Mouse (Mus musculus) limb, embryonic 11.5 days (tissue): ENCODE measurements around the gene Inpp5e. TPM values are rescaled to one million over a fixed set of nuclear protein-coding genes. Genes with fewer than 3 reads are reported as not detected.

Experiments used
- ATAC-seq: fragments of 200-750 bp; cut with Nextera tagmentation; 2 replicates; pipeline ENCODE4 v1.8.0; 2017; ENCODE audit warnings: low read depth; ENCODE audit not compliant: insufficient number of reproducible peaks, low FRiP score, low TSS enrichment
- DNase-seq: peaks from one replicate; pipeline ENCODE4 v3.0.0-alpha.2; 2015; ENCODE audit warnings: low spot score
- H3K27ac ChIP-seq: fragments of 300-500 bp; sonication (generic); replicated peaks from 2 replicates; pipeline ENCODE4 v1.5.1; 2014; ENCODE audit warnings: low read depth, mild to moderate bottlenecking, low read length
- H3K27me3 ChIP-seq: fragments of 300-500 bp; sonication (generic); 2 replicates; pipeline ENCODE4 v1.6.1; 2014; ENCODE audit warnings: mild to moderate bottlenecking, low read length, mixed read lengths; ENCODE audit not compliant: control insufficient read depth, insufficient read depth
- H3K36me3 ChIP-seq: fragments of 300-500 bp; sonication (generic); 2 replicates; pipeline ENCODE4 v1.6.1; 2014; ENCODE audit warnings: mild to moderate bottlenecking, low read length, moderate library complexity, mixed read lengths; ENCODE audit not compliant: control insufficient read depth, insufficient read depth
- H3K4me1 ChIP-seq: fragments of 300-500 bp; sonication (generic); 2 replicates; pipeline ENCODE4 v1.6.1; 2014; ENCODE audit warnings: low read length, mixed read lengths; ENCODE audit not compliant: control insufficient read depth, insufficient read depth
- H3K4me2 ChIP-seq: fragments of 300-500 bp; sonication (generic); 2 replicates; pipeline ENCODE4 v1.6.1; 2014; ENCODE audit warnings: low read depth, mild to moderate bottlenecking, moderate library complexity; ENCODE audit not compliant: severe bottlenecking
- H3K4me3 ChIP-seq: fragments of 300-500 bp; sonication (generic); 2 replicates; pipeline ENCODE4 v1.5.1; 2014; ENCODE audit warnings: low read depth, low read length
- H3K9ac ChIP-seq: fragments of 300-500 bp; sonication (generic); 2 replicates; pipeline ENCODE4 v1.6.1; 2014; ENCODE audit warnings: mild to moderate bottlenecking, low read length
- H3K9me3 ChIP-seq: fragments of 300-500 bp; sonication (generic); 2 replicates; pipeline ENCODE4 v1.6.1; 2016; ENCODE audit warnings: low read length; ENCODE audit not compliant: control insufficient read depth
- WGBS: fragments of 180-500 bp; shearing (Covaris S2); extraction: QIAGEN DNeasy Blood & Tissue Kit; methylation state at CpG from one replicate; pipeline ENCODE4 v1.1.7; 2014; 5-methylcytosine and 5-hydroxymethylcytosine counted together
- polyA plus RNA-seq: library from polyadenylated mRNA; unstranded; fragments of >200 nt; fragmentation: Nextera tagmentation; extraction: Ambion mirVana; gene quantifications from 2 replicates; pipeline ENCODE4 v1.2.1, GENCODE M21; 2014

Gene Inpp5e
- polyA plus RNA-seq, 1 experiment from 2014 or later, result 24.4 TPM

DNA sequence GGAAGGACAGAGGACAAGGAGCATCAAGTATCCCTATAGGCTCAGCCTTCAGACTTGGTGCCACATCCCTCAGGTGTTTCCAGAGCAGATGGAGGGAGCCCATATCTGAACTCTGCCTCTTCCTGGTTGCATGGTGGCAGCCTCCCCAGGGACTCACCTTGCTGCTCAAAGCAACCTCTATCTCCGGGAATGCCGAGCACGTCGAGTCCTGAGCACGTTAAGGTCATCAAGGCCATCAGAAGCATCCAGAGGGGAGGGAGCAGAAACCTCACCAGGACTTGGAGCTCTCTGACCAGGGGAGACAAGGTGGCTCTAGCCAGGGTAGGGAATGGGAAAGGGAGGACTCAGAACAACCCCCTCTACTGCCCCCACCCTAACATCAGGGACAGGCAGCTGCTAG lies 45.5 kb downstream of the Inpp5e start:
- Histone ChIP-seq H3K27me3 (no peaks in the 10 kb centered on the region), H3K4me1 (no peaks in the 10 kb centered on the region), H3K4me3 (no peak overlapping the region), H3K9me3 (no peaks in the 10 kb centered on the region), H3K9ac (no peak overlapping the region), H3K27ac (no peak overlapping the region), H3K36me3 (peaks cover 22% of the 10 kb centered on the region), H3K4me2 (no peak overlapping the region)
- no peak for DNase-seq
- WGBS, result 86% methylated on average over 5 of the region's 5 CpGs
- no peak for ATAC-seq

DNA sequence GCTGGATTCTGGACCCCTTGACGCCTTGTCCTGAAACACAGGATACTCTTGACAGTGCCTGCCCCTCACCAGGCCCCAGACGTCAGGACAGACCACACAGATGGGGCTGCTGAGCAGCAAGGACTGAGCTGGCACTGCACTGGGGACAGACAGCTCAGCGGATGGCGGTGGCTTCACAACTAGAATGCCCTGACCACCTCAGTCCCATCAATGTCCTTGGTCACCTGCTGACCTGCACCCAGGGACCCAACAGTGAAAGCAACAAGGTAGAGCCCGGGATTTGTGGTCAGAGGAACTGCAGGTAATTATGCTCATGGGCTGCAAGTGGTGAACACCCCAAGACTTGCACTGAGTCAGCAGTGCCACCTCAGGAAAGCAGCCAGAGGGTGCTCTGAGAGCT lies 46.0 kb downstream of the Inpp5e start:
- no peaks in the 10 kb centered on the region for H3K9me3 ChIP-seq
- H3K4me3 ChIP-seq, result no peak overlapping the region
- H3K9ac ChIP-seq, result no peak overlapping the region
- H3K27me3 ChIP-seq, result no peaks in the 10 kb centered on the region
- H3K27ac ChIP-seq, result no peak overlapping the region
- DNase-seq (no peak), ATAC-seq (no peak)
- no peak overlapping the region for H3K4me2 ChIP-seq
- peaks cover 22% of the 10 kb centered on the region for H3K36me3 ChIP-seq
- H3K4me1 ChIP-seq, result no peaks in the 10 kb centered on the region
- WGBS, result 85% methylated on average over 5 of the region's 5 CpGs

DNA sequence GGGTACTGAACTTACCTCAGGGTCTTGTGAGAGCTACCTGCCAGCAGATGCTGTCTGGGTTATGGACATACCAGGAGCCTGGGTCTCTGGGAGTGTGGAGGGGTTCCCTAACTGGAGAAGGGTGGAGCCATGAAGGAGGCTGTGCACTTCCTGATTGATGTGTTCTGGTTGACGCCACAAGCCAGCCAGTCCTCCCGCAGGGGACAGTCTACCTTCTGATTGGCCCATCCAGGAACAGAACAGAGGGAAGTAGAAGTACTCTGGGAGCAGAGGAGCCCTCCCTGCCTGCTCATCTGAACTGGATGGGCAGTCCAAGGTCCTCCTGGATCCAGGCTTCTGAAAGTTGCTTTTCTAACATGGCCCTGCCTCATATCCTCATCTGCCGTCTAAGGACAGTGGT lies 48.2 kb downstream of the Inpp5e start, which contains the start of gene Card9:
Gene Card9, minus strand, starts transcription at position 147 of the 400 bp plus-strand sequence.
- H3K4me1 ChIP-seq, result no peaks in the 10 kb centered on the region
- no peak within 1 kb of the TSS for H3K4me3 ChIP-seq
- H3K36me3 ChIP-seq, result peaks cover 20% of the 10 kb centered on the region
- no peaks in the 10 kb centered on the region for H3K27me3 ChIP-seq
- ATAC-seq (no peak), DNase-seq (no peak)
- 55% methylated on average over 3 of the region's 3 CpGs for WGBS
- H3K9me3 ChIP-seq, result no peaks in the 10 kb centered on the region
- H3K27ac ChIP-seq, result 0 out of 2 replicates have a peak within 1 kb of the TSS, but pooled peaks have one; percentile 4
- no peak within 1 kb of the TSS for H3K9ac ChIP-seq
- H3K4me2 ChIP-seq, result no peak within 1 kb of the TSS

DNA sequence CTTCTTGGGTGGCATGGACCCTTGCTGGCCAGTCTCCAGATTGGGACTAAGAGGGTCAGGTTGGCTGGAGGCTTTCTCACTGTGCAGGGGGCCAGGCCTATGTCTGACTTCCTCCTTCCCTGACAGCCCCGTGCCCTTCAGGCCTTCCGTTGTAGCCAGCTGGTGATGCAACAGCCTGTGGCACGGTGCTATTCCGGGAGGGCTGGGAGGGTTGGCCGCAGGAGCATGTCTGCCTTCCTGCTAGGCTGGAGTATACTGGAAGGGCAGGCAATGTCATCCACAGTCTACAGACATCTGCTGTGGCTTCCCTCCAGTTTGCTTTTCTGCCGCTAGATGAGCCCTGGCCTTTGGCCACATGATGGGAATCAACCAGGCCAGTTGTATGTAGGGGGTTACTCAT lies 49.0 kb downstream of the Inpp5e start:
- WGBS, result 88% methylated on average over 6 of the region's 6 CpGs
- no peak for ATAC-seq
- Histone ChIP-seq H3K4me2 (no peak overlapping the region), H3K36me3 (peaks cover 13% of the 10 kb centered on the region), H3K27me3 (no peaks in the 10 kb centered on the region), H3K9ac (no peak overlapping the region), H3K9me3 (no peaks in the 10 kb centered on the region), H3K27ac (0 out of 2 replicates have a peak overlapping the region, but pooled peaks have one; percentile 4), H3K4me3 (no peak overlapping the region), H3K4me1 (no peaks in the 10 kb centered on the region)
- DNase-seq, result no peak

DNA sequence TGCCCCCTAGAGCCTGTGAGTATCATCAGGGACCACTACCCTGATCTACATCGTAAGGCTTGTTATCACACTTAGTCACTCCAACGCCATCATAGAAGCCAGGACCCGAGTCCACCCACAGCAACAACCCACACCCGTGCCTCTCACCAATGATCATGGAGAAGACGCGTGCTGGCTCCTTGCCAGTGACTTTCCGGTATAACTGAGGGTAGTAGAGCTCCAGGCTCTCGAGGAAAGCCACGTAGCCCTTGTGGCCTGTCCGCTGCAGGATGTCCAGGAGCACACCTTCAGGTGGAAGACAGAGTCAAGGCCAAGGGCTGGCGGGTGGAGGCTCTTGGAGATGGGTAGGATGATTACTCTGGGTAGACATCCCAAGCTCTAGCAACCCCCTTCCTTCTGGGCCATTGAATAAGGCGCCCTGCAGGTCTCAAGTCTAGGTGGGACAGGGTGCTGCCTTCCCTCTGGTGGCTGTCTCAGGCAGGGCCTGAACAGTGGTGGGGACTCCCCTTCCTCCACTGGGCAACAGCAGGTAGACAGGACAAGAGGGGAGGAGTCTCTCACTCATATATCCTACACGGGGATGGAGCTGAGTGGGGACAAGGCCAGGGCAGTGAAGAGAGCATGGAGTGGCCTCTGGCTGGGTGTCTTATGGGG lies 50.2 kb downstream of the Inpp5e start:
- Histone ChIP-seq H3K36me3 (peaks cover 3% of the 10 kb centered on the region), H3K9ac (no peak overlapping the region), H3K4me1 (no peaks in the 10 kb centered on the region), H3K27me3 (no peaks in the 10 kb centered on the region), H3K9me3 (no peaks in the 10 kb centered on the region), H3K27ac (no peak overlapping the region), H3K4me2 (no peak overlapping the region), H3K4me3 (no peak overlapping the region)
- no peak for DNase-seq
- 92% methylated on average over 13 of the region's 13 CpGs for WGBS
- ATAC-seq, result no peak

DNA sequence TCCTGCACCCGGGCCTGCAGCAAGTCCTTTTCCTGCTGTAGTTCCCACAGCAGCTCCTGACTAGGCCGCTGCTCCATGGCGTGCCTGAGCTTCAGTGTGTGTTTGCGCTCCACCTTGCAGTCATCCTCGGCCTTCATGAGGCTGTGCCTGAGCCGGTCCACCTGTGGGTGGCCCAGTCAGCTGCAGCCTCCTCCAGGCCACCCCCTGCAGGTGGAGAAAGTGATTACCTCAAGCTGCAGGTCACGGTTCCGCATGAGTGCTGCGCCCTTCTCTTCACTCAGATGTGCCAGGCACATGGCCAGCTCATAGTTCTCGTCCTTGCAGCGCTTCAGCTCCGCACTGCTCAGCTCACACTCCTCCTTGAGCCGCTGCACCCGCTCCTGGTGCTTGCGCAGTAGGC lies 51.5 kb downstream of the Inpp5e start:
- H3K4me2 ChIP-seq, result no peak overlapping the region
- H3K9ac ChIP-seq, result 0 out of 2 replicates have a peak overlapping the region, but pooled peaks have one; percentile 12
- no peaks in the 10 kb centered on the region; the same call in none of the 2 replicates for H3K36me3 ChIP-seq
- no peak overlapping the region for H3K27ac ChIP-seq
- peaks cover 3% of the 10 kb centered on the region; the same call in 1 of the 2 replicates for H3K4me1 ChIP-seq
- H3K9me3 ChIP-seq, result no peaks in the 10 kb centered on the region
- WGBS, result 58% methylated on average over 15 of the region's 15 CpGs
- no peak overlapping the region for H3K4me3 ChIP-seq
- DNase-seq, result no peak
- ATAC-seq, result no peak
- no peaks in the 10 kb centered on the region for H3K27me3 ChIP-seq

DNA sequence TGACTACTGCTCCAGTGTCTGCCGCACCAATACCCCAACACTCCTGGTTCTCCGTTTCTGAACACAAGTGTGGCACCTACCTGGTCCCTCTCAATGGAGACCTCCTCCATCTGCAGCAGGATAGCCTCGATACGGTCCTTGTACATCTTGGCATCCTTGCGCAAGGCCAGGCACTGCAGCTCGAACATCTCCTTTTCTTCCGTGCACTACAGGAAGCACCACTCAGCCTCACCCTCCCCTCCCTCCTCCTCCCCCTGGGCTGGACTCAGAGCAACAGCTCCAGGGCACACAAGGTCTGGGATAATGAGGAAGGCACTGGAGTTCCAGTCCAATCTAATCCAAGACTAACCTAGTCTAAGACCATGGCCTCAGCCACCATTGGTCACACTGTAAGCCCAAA lies 52.3 kb downstream of the Inpp5e start:
- 82% methylated on average over 7 of the region's 7 CpGs for WGBS
- Histone ChIP-seq H3K4me1 (peaks cover 5% of the 10 kb centered on the region; the same call in 1 of the 2 replicates), H3K36me3 (no peaks in the 10 kb centered on the region; the same call in 1 of the 2 replicates), H3K9ac (no peak overlapping the region), H3K4me2 (no peak overlapping the region), H3K27me3 (no peaks in the 10 kb centered on the region), H3K9me3 (no peaks in the 10 kb centered on the region), H3K27ac (no peak overlapping the region), H3K4me3 (no peak overlapping the region)
- no peak for ATAC-seq
- DNase-seq, result no peak

DNA sequence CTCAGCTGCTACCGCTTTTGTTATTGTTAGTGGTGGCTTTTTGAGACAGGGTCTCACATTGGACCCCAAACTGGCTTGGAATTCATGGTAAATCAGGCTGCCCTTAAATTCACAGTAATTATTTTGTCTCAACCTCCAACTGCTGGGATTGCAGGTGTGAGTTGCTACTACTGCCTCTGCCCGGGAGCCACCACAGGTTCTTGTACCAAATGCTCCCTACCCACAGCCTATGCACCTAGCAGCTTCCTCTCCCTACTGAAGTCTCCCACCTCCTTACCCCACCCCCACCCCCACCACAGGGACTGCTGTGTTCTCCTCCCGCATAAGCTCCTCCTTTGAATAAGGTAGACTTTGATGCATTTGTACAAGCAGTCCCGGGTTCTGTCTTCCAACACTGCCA lies 52.8 kb downstream of the Inpp5e start:
- Histone ChIP-seq H3K9ac (no peak overlapping the region), H3K4me1 (peaks cover 5% of the 10 kb centered on the region; the same call in 1 of the 2 replicates), H3K36me3 (no peaks in the 10 kb centered on the region; the same call in 1 of the 2 replicates), H3K9me3 (no peaks in the 10 kb centered on the region), H3K4me2 (no peak overlapping the region), H3K27me3 (no peaks in the 10 kb centered on the region), H3K4me3 (no peak overlapping the region), H3K27ac (no peak overlapping the region)
- DNase-seq, result no peak
- 73% methylated on average over 4 of the region's 4 CpGs for WGBS
- ATAC-seq, result no peak
